28 mouse cellular contexts compared by ENCODE assay signal in genomic region chr15:102975034-102975433, GRCm38 (mm10). TPM values are rescaled to one million over a fixed set of nuclear protein-coding genes. Genes with fewer than 3 reads are reported as not detected.
DNase-seq lines count a peak whose midpoint lies in the region; ATAC-seq and TF ChIP-seq lines count a peak whose summit lies in the region.
"Had no signal": no experiment of that assay in that cellular context is flagged by ENCODE, and none has a peak within 500 bp of the region (broad histone marks: within the 10 kb centered on the region; RNA-seq: fewer than 3 reads in every experiment).

No protein-coding gene starts in this region.

- H3K9me3 ChIP-seq in limb, embryonic 10.5 days (replicated peaks) = no peaks in the 10 kb centered on the region
- no peaks in the 10 kb centered on the region for H3K9me3 ChIP-seq in limb, embryonic 15.5 days
- no peaks in the 10 kb centered on the region for H3K9me3 ChIP-seq in neural tube, embryonic 14.5 days (ENCODE audit: control insufficient read depth, low read length)
- H3K9me3 ChIP-seq: embryonic facial prominence, embryonic 12.5 days; forebrain, embryonic 12.5 days; G1E; heart, embryonic 15.5 days; liver, embryonic 13.5 days; megakaryocyte, embryonic 14.5 days; midbrain, embryonic 13.5 days had no signal

- no peak for ATAC-seq in limb, embryonic 15.5 days (ENCODE audit: insufficient number of reproducible peaks, low FRiP score, low TSS enrichment, low read depth)
- ATAC-seq in neural tube, embryonic 14.5 days (ENCODE audit: low read depth) = no peak
- ATAC-seq in CD4-positive, CD25-positive, alpha-beta regulatory T cell, adult 4 months = no peak
- ATAC-seq: inflammation-experienced regulatory T-cells, adult 6 months; midbrain, embryonic 13.5 days; Patski had no signal

- no peak overlapping the region for H3K4me3 ChIP-seq in kidney, adult 2 months (ENCODE audit: insufficient read depth, low read depth, low read length)
- H3K4me3 ChIP-seq in limb, embryonic 10.5 days = peak overlapping the region; percentile 49
- H3K4me3 ChIP-seq in limb, embryonic 15.5 days = no peak overlapping the region
- H3K4me3 ChIP-seq in neural tube, embryonic 14.5 days (ENCODE audit: low read depth, low read length) = peak overlapping the region; percentile 87
- H3K4me3 ChIP-seq: embryonic facial prominence, embryonic 12.5 days; erythroblast, embryonic 14.5 days; forebrain, embryonic 12.5 days; heart, embryonic 15.5 days; left cerebral cortex, adult 2 months; liver, embryonic 13.5 days; midbrain, embryonic 13.5 days had no signal

- H3K27me3 ChIP-seq in kidney, adult 2 months (replicated peaks; ENCODE audit: control insufficient read depth, insufficient read depth, low read length) = no peaks in the 10 kb centered on the region
- peaks cover 100% of the 10 kb centered on the region for H3K27me3 ChIP-seq in limb, embryonic 10.5 days (ENCODE audit: low read depth, poor library complexity, severe bottlenecking)
- H3K27me3 ChIP-seq in limb, embryonic 15.5 days = peaks cover 97% of the 10 kb centered on the region
- no peaks in the 10 kb centered on the region; the same call in 1 of the 2 replicates for H3K27me3 ChIP-seq in neural tube, embryonic 14.5 days (ENCODE audit: control insufficient read depth, insufficient read depth, low read length)
- H3K27me3 ChIP-seq: Patski had no signal

- H3K9ac ChIP-seq in limb, embryonic 15.5 days = no peak overlapping the region
- H3K9ac ChIP-seq in neural tube, embryonic 14.5 days (replicated peaks; ENCODE audit: low read depth, low read length) = peak overlapping the region; percentile 100
- H3K9ac ChIP-seq: embryonic facial prominence, embryonic 12.5 days; forebrain, embryonic 12.5 days; heart, embryonic 15.5 days; hindbrain, embryonic 14.5 days; liver, embryonic 13.5 days; midbrain, embryonic 13.5 days had no signal

- TF ChIP-seq POLR2A in kidney, adult 2 months (IDR thresholded peaks at IDR 0.05; ENCODE audit: low read depth, low read length) = no peak

- peaks cover 11% of the 10 kb centered on the region; the same call in 1 of the 2 replicates for H3K4me1 ChIP-seq in kidney, adult 2 months (ENCODE audit: control insufficient read depth, insufficient read depth, low read length)
- peaks cover 59% of the 10 kb centered on the region for H3K4me1 ChIP-seq in limb, embryonic 10.5 days
- H3K4me1 ChIP-seq in limb, embryonic 15.5 days = peaks cover 22% of the 10 kb centered on the region
- H3K4me1 ChIP-seq in neural tube, embryonic 14.5 days (ENCODE audit: control insufficient read depth, insufficient read depth, low read length) = peaks cover 11% of the 10 kb centered on the region
- H3K4me1 ChIP-seq: embryonic facial prominence, embryonic 12.5 days; forebrain, embryonic 12.5 days; liver, embryonic 13.5 days; midbrain, embryonic 13.5 days had no signal

- H3K4me2 ChIP-seq in limb, embryonic 15.5 days = peak overlapping the region; percentile 39; the same call in 1 of the 2 replicates
- peak overlapping the region; percentile 94 for H3K4me2 ChIP-seq in neural tube, embryonic 14.5 days (ENCODE audit: low read depth, low read length)
- H3K4me2 ChIP-seq: embryonic facial prominence, embryonic 12.5 days; forebrain, embryonic 12.5 days; heart, embryonic 15.5 days; hindbrain, embryonic 14.5 days; liver, embryonic 13.5 days; midbrain, embryonic 13.5 days had no signal

- 27% methylated on average over 7 of the region's 7 CpGs for WGBS in kidney, adult 2 months
- 4% methylated on average over 7 of the region's 7 CpGs for WGBS in limb, embryonic 10.5 days
- 13% methylated on average over 7 of the region's 7 CpGs for WGBS in limb, embryonic 15.5 days
- whole genome bisulfite sequencing in neural tube, embryonic 14.5 days = 3% methylated on average over 7 of the region's 7 CpGs

- TF ChIP-seq CTCF in kidney, adult 2 months (conservative IDR thresholded peaks at IDR 0.05; ENCODE audit: insufficient read depth, insufficient read length, low read depth, low read length) = no peak

- peak; percentile 60 for DNase-seq in kidney, adult 2 months
- no peak for DNase-seq in kidney, adult 9 months
- DNase-seq in limb, embryonic 10.5 days (ENCODE audit: low spot score) = no peak
- DNase-seq in cerebellum, adult 9-10 months = no peak
- DNase-seq: adrenal gland, adult 2 months; cerebellum, adult 11 months; cerebellum, postnatal 14 days; heart, postnatal 4 days; liver, embryonic 13.5 days; lung, adult 2 months; lung, postnatal 14 days; right cerebral cortex, postnatal 25 days; spleen, adult 18-20 months; thymus, postnatal 14 days had no signal

- H3K36me3 ChIP-seq in kidney, adult 2 months (ENCODE audit: control insufficient read depth, insufficient read depth, low read length) = no peaks in the 10 kb centered on the region
- no peaks in the 10 kb centered on the region for H3K36me3 ChIP-seq in limb, embryonic 10.5 days
- no peaks in the 10 kb centered on the region for H3K36me3 ChIP-seq in limb, embryonic 15.5 days
- H3K36me3 ChIP-seq in neural tube, embryonic 14.5 days (ENCODE audit: control insufficient read depth, insufficient read depth, low read length) = no peaks in the 10 kb centered on the region
- H3K36me3 ChIP-seq: embryonic facial prominence, embryonic 12.5 days; forebrain, embryonic 12.5 days; G1E; heart, embryonic 15.5 days; liver, embryonic 13.5 days; midbrain, embryonic 13.5 days had no signal

- H3K27ac ChIP-seq in kidney, adult 2 months (ENCODE audit: insufficient read depth, low read depth, low read length) = no peak overlapping the region
- peak overlapping the region; percentile 80 for H3K27ac ChIP-seq in limb, embryonic 10.5 days
- H3K27ac ChIP-seq in limb, embryonic 15.5 days = no peak overlapping the region
- peak overlapping the region; percentile 99 for H3K27ac ChIP-seq in neural tube, embryonic 14.5 days (ENCODE audit: low read depth, low read length)
- H3K27ac ChIP-seq: embryonic facial prominence, embryonic 12.5 days; forebrain, embryonic 12.5 days; heart, embryonic 15.5 days; hindbrain, embryonic 14.5 days; left cerebral cortex, adult 2 months; liver, embryonic 13.5 days; midbrain, embryonic 13.5 days had no signal

RNA-seq across cellular contexts. Expression of gene Hoxc9, which starts 1.2 kb away (rescaled TPM):
- polyA plus RNA-seq in kidney, adult 2 months (2012; rRNA removed) = 5.5 and 7.3 TPM in 2 replicates
- polyA plus RNA-seq in limb, embryonic 10.5 days (2016; fragmentation: Nextera tagmentation; extraction: Ambion mirVana) = 4.4 and 6.9 TPM in 2 replicates
- 0.93 and 1.3 TPM in 2 replicates for polyA plus RNA-seq in limb, embryonic 15.5 days (2015; fragmentation: Nextera tagmentation; extraction: Ambion mirVana)
- 46.9 and 49.8 TPM in 2 replicates for polyA plus RNA-seq in neural tube, embryonic 14.5 days (2014; fragmentation: Nextera tagmentation; extraction: Ambion mirVana)
- not detected for polyA plus RNA-seq in CD4-positive, CD25-positive, alpha-beta regulatory T cell, adult 4 months (2017; shearing (Covaris generic))
- polyA plus RNA-seq: embryonic facial prominence, embryonic 12.5 days; erythroblast, embryonic 14.5 days; forebrain, embryonic 12.5 days; heart, embryonic 15.5 days; inflammation-experienced regulatory T-cells, adult 6 months; liver, embryonic 13.5 days; lung, adult 2 months; midbrain, embryonic 13.5 days had no signal

RNA-seq across cellular contexts. Expression of gene Hoxc5, which starts 7.8 kb away (rescaled TPM):
- polyA plus RNA-seq in kidney, adult 2 months (2012; rRNA removed) = 4.0 and 4.1 TPM in 2 replicates
- polyA plus RNA-seq in limb, embryonic 10.5 days (2016; fragmentation: Nextera tagmentation; extraction: Ambion mirVana) = 10.6 and 12.7 TPM in 2 replicates
- 2.3 TPM in 2 replicates for polyA plus RNA-seq in limb, embryonic 15.5 days (2015; fragmentation: Nextera tagmentation; extraction: Ambion mirVana)
- polyA plus RNA-seq in neural tube, embryonic 14.5 days (2014; fragmentation: Nextera tagmentation; extraction: Ambion mirVana) = 3.6 and 10.2 TPM in 2 replicates
- not detected for polyA plus RNA-seq in CD4-positive, CD25-positive, alpha-beta regulatory T cell, adult 4 months (2017; shearing (Covaris generic))
- polyA plus RNA-seq: erythroblast, embryonic 14.5 days; forebrain, embryonic 12.5 days; inflammation-experienced regulatory T-cells, adult 6 months had no signal

RNA-seq across cellular contexts. Expression of gene Hoxc10, which starts 8.4 kb away (rescaled TPM):
- polyA plus RNA-seq in kidney, adult 2 months (2012; rRNA removed) = 16.4 and 16.7 TPM in 2 replicates
- 21.4 and 51.4 TPM in 2 replicates for polyA plus RNA-seq in limb, embryonic 10.5 days (2016; fragmentation: Nextera tagmentation; extraction: Ambion mirVana)
- polyA plus RNA-seq in limb, embryonic 15.5 days (2015; fragmentation: Nextera tagmentation; extraction: Ambion mirVana) = 5.6 and 6.0 TPM in 2 replicates
- 46.1 and 94.7 TPM in 2 replicates for polyA plus RNA-seq in neural tube, embryonic 14.5 days (2014; fragmentation: Nextera tagmentation; extraction: Ambion mirVana)
- not detected for polyA plus RNA-seq in CD4-positive, CD25-positive, alpha-beta regulatory T cell, adult 4 months (2017; shearing (Covaris generic))
- polyA plus RNA-seq: adrenal gland, adult 2 months; embryonic facial prominence, embryonic 12.5 days; erythroblast, embryonic 14.5 days; forebrain, embryonic 12.5 days; heart, embryonic 15.5 days; hindbrain, embryonic 14.5 days; inflammation-experienced regulatory T-cells, adult 6 months; liver, embryonic 13.5 days; lung, adult 2 months; midbrain, embryonic 13.5 days had no signal

RNA-seq across cellular contexts. Expression of gene Hoxc8, which starts 15.4 kb away (rescaled TPM):
- polyA plus RNA-seq in kidney, adult 2 months (2012; rRNA removed) = 3.4 and 4.0 TPM in 2 replicates
- 5.1 and 6.0 TPM in 2 replicates for polyA plus RNA-seq in limb, embryonic 10.5 days (2016; fragmentation: Nextera tagmentation; extraction: Ambion mirVana)
- 1.5 and 3.0 TPM in 2 replicates for polyA plus RNA-seq in limb, embryonic 15.5 days (2015; fragmentation: Nextera tagmentation; extraction: Ambion mirVana)
- polyA plus RNA-seq in neural tube, embryonic 14.5 days (2014; fragmentation: Nextera tagmentation; extraction: Ambion mirVana) = 50.1 and 136 TPM in 2 replicates
- polyA plus RNA-seq in CD4-positive, CD25-positive, alpha-beta regulatory T cell, adult 4 months (2017; shearing (Covaris generic)) = under 1 TPM in 1 of 2 experiments, not detected in 1; 0.43 TPM
- polyA plus RNA-seq: embryonic facial prominence, embryonic 12.5 days; erythroblast, embryonic 14.5 days; forebrain, embryonic 12.5 days; heart, embryonic 15.5 days; lung, adult 2 months; midbrain, embryonic 13.5 days had no signal

RNA-seq across cellular contexts. Expression of gene Hoxc11, which starts 20.8 kb away (rescaled TPM):
- polyA plus RNA-seq in kidney, adult 2 months (2012; rRNA removed) = 0.25 and 0.30 TPM in 2 replicates
- polyA plus RNA-seq in limb, embryonic 10.5 days (2016; fragmentation: Nextera tagmentation; extraction: Ambion mirVana) = 2.4 and 4.7 TPM in 2 replicates
- 1.5 and 1.7 TPM in 2 replicates for polyA plus RNA-seq in limb, embryonic 15.5 days (2015; fragmentation: Nextera tagmentation; extraction: Ambion mirVana)
- not detected in 2 replicates for polyA plus RNA-seq in neural tube, embryonic 14.5 days (2014; fragmentation: Nextera tagmentation; extraction: Ambion mirVana)
- not detected for polyA plus RNA-seq in CD4-positive, CD25-positive, alpha-beta regulatory T cell, adult 4 months (2017; shearing (Covaris generic))
- polyA plus RNA-seq: adrenal gland, adult 2 months; embryonic facial prominence, embryonic 12.5 days; erythroblast, embryonic 14.5 days; forebrain, embryonic 12.5 days; G1E; heart, embryonic 15.5 days; hindbrain, embryonic 14.5 days; inflammation-experienced regulatory T-cells, adult 6 months; liver, embryonic 13.5 days; lung, adult 2 months; midbrain, embryonic 13.5 days; Patski had no signal

Comparison
In these comparisons a context has a peak if more than half of its experiments do, and no peak if none do; other contexts are left out.
1. H3K27ac ChIP-seq: peak in limb, embryonic 10.5 days (single experiment) and neural tube, embryonic 14.5 days (single experiment); none in kidney, adult 2 months (single experiment) and limb, embryonic 15.5 days (single experiment).
2. H3K4me3 ChIP-seq: peak in limb, embryonic 10.5 days (single experiment) and neural tube, embryonic 14.5 days (single experiment); none in kidney, adult 2 months (single experiment) and limb, embryonic 15.5 days (single experiment).